Mouse (Mus musculus): ENCODE data around the gene Siva1.

Gene Siva1

GRCm38 (mm10) chr12:112644180-112644854 lies at the start of gene Siva1:
Siva1 (plus strand) TSS chr12:112644679.
- in situ Hi-C loops (cut with MboI; ENCODE audit: unreplicated experiment in 2 of 2), result no loop called here

- in situ Hi-C loops (cut with MboI; ENCODE audit: unreplicated experiment in 2 of 2), result no loop called here
Measured at GRCm38 (mm10) chr12:112594989-112595388, 49.5 kb upstream of the Siva1 start.

GRCm38 (mm10) chr12:112595626-112596025 lies 48.9 kb upstream of the Siva1 start:
- in situ Hi-C loops (cut with MboI; ENCODE audit: unreplicated experiment in 2 of 2), result no loop called here

DNA sequence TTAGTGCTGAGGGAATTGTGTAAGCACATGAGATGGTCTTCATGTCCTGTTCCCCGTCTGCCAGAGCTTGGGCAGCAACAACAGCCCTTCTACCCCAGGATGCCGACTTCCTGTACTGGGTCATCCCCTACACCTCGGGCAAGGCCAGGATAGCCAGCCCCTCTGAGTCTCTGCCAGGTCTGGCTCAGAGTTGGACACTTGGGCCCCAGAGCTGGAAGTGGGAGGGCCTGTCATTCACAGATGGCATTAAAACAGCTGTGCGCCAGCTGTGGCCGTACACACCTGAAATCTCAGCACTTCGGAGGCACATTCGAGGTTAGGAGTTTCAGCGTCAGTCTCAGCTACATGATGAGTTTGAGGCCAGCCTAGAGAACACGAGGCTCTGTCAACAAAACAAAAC lies 48.0 kb upstream of the Siva1 start:
- in situ Hi-C loops (cut with MboI; ENCODE audit: unreplicated experiment in 2 of 2), result no loop called here

GRCm38 (mm10) chr12:112596891-112597500 lies 47.5 kb upstream of the Siva1 start:
- in situ Hi-C loops (cut with MboI; ENCODE audit: unreplicated experiment in 2 of 2), result no loop called here

- in situ Hi-C loops (cut with MboI; ENCODE audit: unreplicated experiment in 2 of 2), result no loop called here
Measured at GRCm38 (mm10) chr12:112597618-112598017, 46.9 kb upstream of the Siva1 start.

DNA sequence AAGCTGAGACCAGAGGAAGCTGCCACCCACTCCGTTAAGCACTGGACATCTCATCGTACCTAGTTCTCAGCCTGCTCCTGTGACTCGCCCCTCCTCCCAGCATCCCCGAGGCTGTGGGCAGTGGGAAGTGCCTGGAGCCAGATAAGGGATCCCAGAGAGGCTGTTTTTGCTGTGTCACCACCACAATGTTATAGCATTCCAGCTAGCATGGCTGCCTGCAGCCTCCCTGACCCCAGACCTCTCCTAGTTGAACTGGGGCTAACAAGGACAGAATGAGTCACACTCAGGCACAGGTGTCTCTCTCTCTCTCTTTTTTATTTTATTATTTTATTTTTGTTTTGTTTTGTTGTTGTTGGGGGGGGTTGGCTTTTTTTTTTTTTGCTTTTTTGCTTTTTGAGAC lies 45.3 kb upstream of the Siva1 start:
- in situ Hi-C loops (cut with MboI; ENCODE audit: unreplicated experiment in 2 of 2), result no loop called here

- in situ Hi-C loops (cut with MboI; ENCODE audit: unreplicated experiment in 2 of 2), result loop anchor here in 1 of 2 experiments (10.0 kb wide), 1 partner anchor 485 kb away; no protein-coding TSS in a partner anchor
Measured at GRCm38 (mm10) chr12:112599942-112600611, 44.4 kb upstream of the Siva1 start.

DNA sequence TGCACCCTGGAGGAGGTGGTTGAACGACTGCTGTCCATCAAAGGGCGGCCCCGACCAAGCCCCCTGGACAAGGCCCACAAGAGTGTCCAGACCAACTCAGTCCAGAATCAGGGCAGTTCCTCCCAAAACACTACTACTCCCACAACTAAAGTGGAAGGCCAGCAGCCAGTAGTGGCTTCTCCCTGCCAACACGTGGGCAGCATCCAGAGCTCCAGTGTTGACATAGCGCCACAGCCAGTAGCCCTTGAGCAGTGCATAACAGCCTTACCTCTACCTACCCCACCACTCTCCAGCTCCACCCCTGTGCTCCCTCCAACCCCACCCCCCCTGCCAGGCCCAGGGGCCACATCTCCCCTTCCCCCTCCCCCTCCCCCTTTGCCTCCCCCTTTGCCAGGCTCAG lies 40.5 kb upstream of the Siva1 start:
- in situ Hi-C loops (cut with MboI; ENCODE audit: unreplicated experiment in 2 of 2), result loop anchor here in 1 of 2 experiments (10.0 kb wide), 1 partner anchor 489 kb away; no protein-coding TSS in a partner anchor

DNA sequence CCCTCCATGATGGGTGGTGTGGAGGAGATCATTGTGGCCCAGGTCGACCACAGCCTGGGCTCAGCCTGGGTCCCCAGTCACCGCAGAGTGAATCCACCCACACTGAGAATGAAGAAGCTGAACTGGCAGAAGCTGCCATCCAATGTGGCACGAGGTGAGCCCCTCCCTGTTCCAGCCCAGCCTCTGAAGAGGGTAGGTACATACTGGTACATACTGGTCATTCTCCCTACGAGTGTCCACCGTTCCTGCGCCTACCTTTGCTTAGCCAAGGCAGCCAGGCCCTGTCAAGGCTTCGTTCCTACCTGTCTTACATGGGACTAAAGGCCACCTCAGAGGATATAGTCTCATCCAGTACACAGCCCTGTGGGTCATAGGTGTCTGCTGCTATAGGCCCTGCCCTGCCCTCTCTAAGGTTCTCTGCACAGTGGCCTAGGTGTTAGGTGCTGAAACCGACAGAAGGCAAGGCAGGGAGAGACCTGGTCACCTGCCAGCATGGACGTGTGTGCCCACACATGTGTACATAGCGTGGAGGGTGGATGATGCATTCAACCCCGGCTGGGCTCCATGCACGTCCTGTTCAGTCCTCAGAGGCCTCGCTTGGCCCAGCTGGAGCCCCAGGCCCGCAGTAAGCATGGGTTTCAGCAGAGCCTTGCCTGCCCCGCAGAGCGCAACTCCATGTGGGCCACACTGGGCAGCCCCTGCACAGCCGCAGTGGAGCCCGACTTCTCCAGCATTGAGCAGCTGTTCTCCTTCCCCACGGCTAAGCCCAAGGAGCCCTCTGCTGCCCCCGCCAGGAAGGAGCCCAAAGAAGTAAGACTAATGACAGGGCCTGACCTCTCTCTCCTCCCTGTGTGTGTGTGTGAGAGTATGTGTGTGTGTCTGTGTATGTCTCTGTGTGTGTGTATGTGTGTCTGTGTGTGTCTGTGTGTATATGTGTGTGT lies 39.5 kb upstream of the Siva1 start:
- in situ Hi-C loops (cut with MboI; ENCODE audit: unreplicated experiment in 2 of 2), result loop anchor here in 1 of 2 experiments (10.0 kb wide), 1 partner anchor 490 kb away; no protein-coding TSS in a partner anchor

GRCm38 (mm10) chr12:112605766-112606165 lies 38.7 kb upstream of the Siva1 start:
- in situ Hi-C loops (cut with MboI; ENCODE audit: unreplicated experiment in 2 of 2), result loop anchor here in 1 of 2 experiments (10.0 kb wide), 1 partner anchor 491 kb away; no protein-coding TSS in a partner anchor

GRCm38 (mm10) chr12:112606998-112607397 lies 37.5 kb upstream of the Siva1 start:
- in situ Hi-C loops (cut with MboI; ENCODE audit: unreplicated experiment in 2 of 2), result loop anchor here in 1 of 2 experiments (10.0 kb wide), 1 partner anchor 492 kb away; no protein-coding TSS in a partner anchor

DNA sequence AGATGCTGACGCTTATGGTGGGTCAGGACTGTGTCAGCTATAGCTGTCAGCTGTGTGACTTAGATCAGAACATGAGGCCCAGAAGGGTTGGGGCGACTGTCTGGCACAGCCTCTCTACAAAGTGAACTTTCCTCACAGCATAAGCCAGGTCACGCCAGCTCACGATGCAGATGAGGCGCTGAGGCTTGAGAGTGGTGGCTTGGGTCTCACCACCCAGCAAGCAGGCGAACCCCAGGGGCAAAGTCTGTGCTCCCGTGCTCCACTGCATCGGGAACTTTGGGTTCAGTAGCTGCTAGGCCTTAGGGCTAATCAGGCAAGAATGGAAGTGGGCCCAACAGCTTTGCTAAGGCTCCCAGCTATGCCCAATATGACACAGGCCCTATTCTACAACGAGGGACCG lies 35.4 kb upstream of the Siva1 start:
- in situ Hi-C loops (cut with MboI; ENCODE audit: unreplicated experiment in 2 of 2), result loop anchor here in 1 of 2 experiments (10.0 kb wide), 1 partner anchor 494 kb away; no protein-coding TSS in a partner anchor

DNA sequence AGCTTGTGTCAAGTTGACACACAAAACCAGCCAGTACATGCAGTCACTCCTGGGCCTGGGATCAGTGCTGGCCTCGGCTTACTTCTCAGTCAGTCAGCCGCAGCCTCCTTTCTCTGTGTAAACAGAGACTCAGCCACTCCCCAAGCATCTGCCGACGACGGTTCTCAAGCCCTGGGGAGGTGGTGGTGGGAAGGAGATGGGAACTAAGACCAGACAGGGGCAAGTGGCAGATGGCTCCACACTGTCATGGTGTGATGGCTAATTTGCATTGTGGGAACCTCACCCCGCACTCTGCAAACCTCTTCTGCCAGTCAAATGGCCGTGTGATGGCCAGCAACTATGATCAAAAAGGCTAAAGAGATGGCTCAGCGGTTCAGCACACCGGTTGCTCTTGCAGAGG lies 27.8 kb upstream of the Siva1 start:
- in situ Hi-C loops (cut with MboI; ENCODE audit: unreplicated experiment in 2 of 2), result loop anchor here in 1 of 2 experiments (5.0 to 10.0 kb wide), 2 partner anchors 54 to 1452 kb away; partner anchors contain the start of gene Traf3

DNA sequence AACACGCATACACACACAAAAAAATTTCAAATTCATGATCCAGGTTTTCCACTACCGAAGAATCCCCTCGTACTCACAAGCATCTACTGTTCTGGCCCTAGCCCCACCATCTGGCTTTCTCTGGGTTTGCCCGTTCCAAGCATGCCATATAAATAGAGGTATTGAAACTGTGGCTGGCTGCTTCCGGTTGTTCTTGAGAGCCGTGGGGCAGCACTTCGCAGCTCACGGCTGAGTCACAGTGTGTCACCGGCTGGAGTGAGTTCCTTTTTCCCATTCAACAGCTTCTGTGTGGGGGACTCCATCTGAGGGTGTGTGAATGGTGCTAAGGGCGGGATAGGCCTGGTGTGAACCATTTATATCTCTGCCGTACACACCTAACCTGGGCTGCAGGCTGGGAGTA lies 27.3 kb upstream of the Siva1 start:
- in situ Hi-C loops (cut with MboI; ENCODE audit: unreplicated experiment in 2 of 2), result loop anchor here in 1 of 2 experiments (5.0 to 10.0 kb wide), 2 partner anchors 55 to 1452 kb away; partner anchors contain the start of gene Traf3

GRCm38 (mm10) chr12:112617898-112618380 lies 26.5 kb upstream of the Siva1 start:
- in situ Hi-C loops (cut with MboI; ENCODE audit: unreplicated experiment in 2 of 2), result loop anchor here in 1 of 2 experiments (5.0 to 10.0 kb wide), 2 partner anchors 56 to 1453 kb away; partner anchors contain the start of gene Traf3

GRCm38 (mm10) chr12:112618981-112619685 lies 25.3 kb upstream of the Siva1 start:
- in situ Hi-C loops (cut with MboI; ENCODE audit: unreplicated experiment in 2 of 2), result loop anchor here in 1 of 2 experiments (5.0 to 10.0 kb wide), 2 partner anchors 57 to 1454 kb away; partner anchors contain the start of gene Traf3

DNA sequence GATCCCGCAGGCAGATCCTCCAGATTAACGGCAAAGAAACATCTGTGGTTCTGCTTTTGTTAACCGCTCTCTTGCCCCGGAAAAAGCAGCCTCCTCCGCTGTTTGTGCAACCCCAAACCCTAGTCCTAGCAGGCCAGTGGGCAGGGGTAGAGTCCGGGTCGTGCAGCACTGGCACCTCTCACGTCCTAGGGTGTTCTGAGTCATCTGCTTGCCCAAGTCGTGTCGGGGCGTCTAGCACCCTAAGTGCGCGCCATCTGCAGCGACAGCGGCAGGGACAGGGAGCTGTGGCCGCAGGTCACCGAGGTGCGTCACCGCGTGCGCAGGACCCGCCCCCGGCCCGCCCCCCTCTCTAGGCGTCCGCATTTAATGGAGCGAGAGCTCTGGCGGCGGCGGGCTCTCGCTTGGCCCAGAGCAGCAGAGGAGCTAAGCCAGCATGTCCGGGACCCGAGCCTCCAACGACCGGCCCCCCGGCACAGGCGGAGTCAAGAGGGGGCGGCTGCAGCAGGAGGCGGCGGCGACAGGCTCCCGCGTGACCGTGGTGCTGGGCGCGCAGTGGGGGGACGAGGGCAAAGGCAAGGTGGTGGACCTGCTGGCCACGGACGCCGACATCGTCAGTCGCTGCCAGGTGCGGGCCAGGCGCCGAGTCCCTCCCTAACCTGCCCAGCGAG lies 24.7 kb upstream of the Siva1 start, which contains the start of gene Adssl1:
Adssl1 (plus strand) TSS at position 360 of the 668 bp plus-strand sequence.
- in situ Hi-C loops (cut with MboI; ENCODE audit: unreplicated experiment in 2 of 2), result loop anchor here (5.0 to 10.0 kb wide), 3 partner anchors 58 to 1455 kb away; partner anchors contain the start of gene Traf3 (in 1 of the 2)
